Mouse (Mus musculus) cerebellum, adult (tissue): ENCODE measurements around the gene Poc1b.

Experiments used
- ATAC-seq: cut with Nextera tagmentation; 2 replicates; pipeline ENCODE4 v1.9.2; 2017; ENCODE audit warnings: mild to moderate bottlenecking, moderate library complexity, mixed read lengths; ENCODE audit not compliant: insufficient number of reproducible peaks, low FRiP score, low TSS enrichment

Poc1b gene

DNA sequence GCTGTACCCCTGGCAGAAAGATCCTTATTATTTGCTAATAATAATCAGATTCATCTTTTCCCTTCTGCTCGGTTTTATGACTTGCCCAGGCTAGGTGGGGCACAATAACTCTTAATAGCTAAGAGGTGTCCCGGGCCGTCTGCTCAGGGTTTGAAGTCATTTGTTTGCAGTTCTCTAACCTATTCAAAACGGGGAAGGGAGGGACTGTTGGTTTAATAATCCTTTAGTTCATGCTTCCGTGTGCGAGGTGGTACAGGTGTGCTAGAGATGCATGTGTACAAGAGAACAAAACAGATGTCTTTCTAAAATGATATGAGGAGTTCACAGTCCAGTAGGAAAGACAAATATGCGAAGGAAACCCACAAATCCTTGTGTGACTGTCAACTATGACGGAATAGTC is 7.5 kb downstream of the Poc1b start:
- ATAC-seq = no peak

GRCm38 (mm10) chr10:99115471-99116236 is 8.8 kb downstream of the Poc1b start:
- ATAC-seq = no peak; the same call in 1 of the 2 replicates

- no peak for ATAC-seq
Measured at GRCm38 (mm10) chr10:99116237-99116632, 9.4 kb downstream of the Poc1b start.

DNA sequence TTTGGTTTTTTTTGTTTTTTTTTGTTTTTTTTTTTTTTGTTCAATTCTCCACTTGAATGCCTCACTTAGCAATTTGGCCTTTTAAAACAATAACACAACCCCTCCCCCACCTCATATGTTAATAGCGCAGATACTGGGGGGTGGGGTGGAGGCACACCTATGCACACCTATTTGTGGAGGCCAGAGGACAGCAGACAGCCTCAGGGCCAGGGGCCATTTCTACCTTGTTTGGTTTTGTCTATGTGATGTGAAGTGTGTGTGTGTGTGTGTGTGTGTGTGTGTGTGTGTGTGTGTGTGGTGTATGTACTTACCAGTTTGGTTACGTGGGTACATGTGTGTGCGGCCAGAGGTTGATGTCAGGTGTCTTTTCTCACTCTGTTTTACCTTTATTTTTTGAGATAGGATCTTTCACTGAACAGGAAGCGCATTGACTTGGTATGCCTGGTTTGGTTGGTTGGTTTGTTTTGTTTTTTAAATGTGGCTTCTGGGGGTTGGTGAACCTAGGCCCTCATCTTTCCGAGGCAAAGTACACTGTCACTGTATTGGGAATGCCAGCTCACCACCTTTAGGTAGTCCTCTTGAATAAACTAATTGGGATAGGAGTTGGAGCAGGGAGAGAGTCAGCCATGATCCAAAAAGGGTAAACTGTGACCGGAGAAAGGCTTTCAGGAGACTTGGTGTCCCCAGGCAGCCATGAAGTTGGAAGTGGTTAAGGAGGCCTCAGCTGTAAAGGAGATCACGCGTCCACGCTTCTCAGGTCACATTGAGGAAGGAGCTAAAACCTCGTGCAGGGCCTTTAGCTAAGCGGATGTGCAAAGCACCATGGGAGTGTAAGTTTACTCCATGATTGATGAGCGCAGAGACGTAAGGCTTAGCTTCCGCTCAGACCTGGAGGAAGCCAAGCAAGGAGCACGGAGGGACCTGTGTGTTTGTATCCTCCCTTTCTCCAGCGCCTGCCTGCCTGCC is 10.1 kb downstream of the Poc1b start:
- ATAC-seq = no peak

- ATAC-seq = no peak
Measured at GRCm38 (mm10) chr10:99117876-99118275, 11.0 kb downstream of the Poc1b start.

GRCm38 (mm10) chr10:99118697-99119096 is 11.9 kb downstream of the Poc1b start:
- ATAC-seq = no peak

GRCm38 (mm10) chr10:99119471-99119870 is 12.6 kb downstream of the Poc1b start:
- ATAC-seq = no peak

DNA sequence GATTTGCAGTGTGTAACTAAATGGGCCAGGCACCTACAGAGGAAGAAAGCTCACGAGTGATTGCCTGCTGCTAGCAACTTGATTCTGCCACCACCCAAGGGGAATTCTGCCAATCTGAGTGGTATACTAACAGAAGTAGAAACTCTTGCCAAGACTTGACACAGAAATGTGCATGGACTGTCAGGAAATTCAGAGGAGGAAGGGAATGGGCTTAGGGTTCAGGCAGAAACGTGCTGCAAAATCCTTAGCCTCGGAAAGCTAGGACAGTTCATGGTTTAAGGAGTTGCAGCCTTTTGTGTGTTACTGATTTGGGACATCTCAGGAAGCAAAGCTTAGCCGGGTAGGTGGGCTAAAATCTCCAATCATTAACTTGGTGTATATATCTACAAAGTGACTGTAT is 19.4 kb downstream of the Poc1b start, which contains the start of gene Phxr2:
Phxr2 (minus strand) TSS at position 101 of the 400 bp plus-strand sequence.
- ATAC-seq = no peak

- no peak for ATAC-seq
Measured at GRCm38 (mm10) chr10:99126954-99127353, 20.1 kb downstream of the Poc1b start.

GRCm38 (mm10) chr10:99127691-99128261 is 20.9 kb downstream of the Poc1b start:
- no peak for ATAC-seq

DNA sequence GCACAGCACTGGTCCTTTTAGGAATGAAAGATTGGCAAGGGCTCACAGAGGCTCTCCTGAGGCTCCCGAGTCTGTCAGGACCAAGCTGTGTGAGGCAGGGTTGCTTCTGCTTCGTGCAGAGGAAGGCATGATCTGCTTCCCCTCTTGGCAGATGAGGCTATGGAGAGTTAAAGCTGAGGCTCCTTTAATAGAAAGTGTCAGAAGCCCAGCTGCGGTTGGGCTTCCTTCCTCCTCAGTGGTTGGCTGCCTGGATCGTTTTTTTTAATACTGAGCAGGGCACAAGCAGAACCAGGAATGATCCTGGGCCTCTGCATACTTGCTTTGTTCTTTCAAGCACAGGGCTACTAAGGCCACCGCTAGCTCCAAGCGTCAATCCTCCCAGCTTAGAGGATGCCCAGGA is 23.8 kb downstream of the Poc1b start:
- no peak for ATAC-seq

DNA sequence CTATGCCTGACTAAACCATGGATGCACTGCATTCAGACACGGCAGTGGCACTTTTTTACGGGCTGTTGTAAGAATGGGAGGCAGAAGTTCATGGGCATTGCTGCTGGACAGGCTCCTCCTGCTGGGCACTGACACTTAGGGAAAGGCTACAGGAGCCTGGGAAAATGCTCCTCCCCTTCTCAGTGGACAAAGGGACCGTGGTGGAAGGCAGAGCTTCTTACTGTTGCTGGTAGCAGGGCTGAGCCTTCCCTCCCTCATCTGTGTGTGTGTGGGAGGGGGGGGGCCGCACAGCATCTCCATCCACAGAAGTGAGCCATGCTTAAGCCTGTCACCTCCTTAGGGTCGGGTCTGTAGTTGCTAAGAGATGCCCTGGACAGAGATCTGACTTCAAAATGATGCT is 24.5 kb downstream of the Poc1b start:
- peak; percentile 13; the same call in 1 of the 2 replicates for ATAC-seq

GRCm38 (mm10) chr10:99132189-99132588 is 25.4 kb downstream of the Poc1b start:
- ATAC-seq = no peak

GRCm38 (mm10) chr10:99132595-99133272 is 25.9 kb downstream of the Poc1b start:
- no peak for ATAC-seq

- no peak for ATAC-seq
Measured at GRCm38 (mm10) chr10:99133321-99133875, 26.6 kb downstream of the Poc1b start.

DNA sequence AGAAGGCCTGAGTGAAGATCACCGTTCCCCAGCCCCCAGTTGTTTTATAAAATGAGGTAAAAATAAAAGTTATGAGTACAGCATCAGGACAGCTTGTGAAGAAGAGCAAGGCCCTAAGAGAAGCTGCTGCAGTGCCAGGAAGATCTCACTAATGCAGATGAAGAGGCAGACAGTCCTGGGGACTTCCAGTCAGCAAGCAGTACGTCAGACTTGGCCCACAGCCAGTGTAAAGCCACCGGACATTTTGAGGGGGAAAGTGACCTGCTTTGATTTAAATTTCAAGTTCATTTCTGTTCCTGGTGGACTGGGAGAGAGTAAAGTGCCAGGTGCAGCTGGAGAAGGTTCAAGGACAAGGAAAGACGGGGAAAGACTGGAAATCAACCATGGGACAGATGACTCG is 29.5 kb downstream of the Poc1b start:
- ATAC-seq = 0 out of 2 replicates have a peak, but pooled peaks have one; percentile 54

GRCm38 (mm10) chr10:99145611-99146010 is 38.8 kb downstream of the Poc1b start:
- ATAC-seq = no peak

DNA sequence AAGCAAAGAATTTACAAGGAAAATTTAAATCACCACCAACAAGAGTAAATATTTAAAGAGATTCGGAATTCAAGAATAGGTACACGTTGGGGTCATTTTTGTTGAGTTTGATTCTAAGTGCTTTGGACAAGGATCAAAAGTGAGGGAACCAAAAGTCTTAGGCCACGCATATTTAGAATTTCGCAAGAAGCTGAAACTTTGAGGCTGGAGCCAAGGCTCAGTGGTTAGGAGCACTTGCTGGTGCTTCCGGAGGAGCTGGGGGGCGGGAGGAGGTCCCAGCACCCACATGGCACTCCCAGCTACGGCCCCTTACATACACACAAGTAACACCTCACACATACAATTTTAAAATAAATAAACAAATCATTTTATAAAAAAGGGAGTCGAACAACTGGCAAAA is 39.8 kb downstream of the Poc1b start:
- ATAC-seq = no peak

- 0 out of 2 replicates have a peak, but pooled peaks have one; percentile 26 for ATAC-seq
Measured at GRCm38 (mm10) chr10:99150016-99150415, 43.2 kb downstream of the Poc1b start.

DNA sequence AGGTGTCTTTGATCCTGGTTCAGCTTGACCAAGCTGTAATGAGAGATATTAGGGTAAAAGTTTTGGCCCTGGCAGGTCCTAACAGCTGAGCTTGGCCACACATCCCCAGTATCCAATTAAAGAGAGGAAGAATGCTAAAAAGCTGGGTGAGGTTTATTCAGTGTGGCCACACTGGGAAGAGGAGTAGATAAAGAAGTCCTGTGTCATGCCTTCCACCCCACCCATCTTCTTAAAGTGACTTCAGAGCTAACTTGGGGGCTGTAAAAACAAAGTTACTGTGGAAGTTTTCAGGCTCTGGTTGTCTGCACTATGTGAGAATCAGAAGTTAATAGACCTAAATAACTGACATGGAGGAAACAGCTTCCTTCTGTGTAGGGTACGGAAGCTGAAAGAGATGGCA is 44.7 kb downstream of the Poc1b start:
- no peak for ATAC-seq
